Mouse (Mus musculus) hindbrain, postnatal 0 days (tissue): ENCODE data around the gene Gm20721. TPM values are rescaled to one million over a fixed set of nuclear protein-coding genes. Genes with fewer than 3 reads are reported as not detected.

ENCODE experiments used
- ATAC-seq: fragments of 200-750 bp; cut with Nextera tagmentation; 2 replicates; pipeline ENCODE4 v1.8.0; 2017; ENCODE audit warnings: mild to moderate bottlenecking, moderate TSS enrichment, moderate library complexity
- DNase-seq: peaks from one replicate; pipeline ENCODE4 v3.0.0-alpha.2; 2015; ENCODE audit warnings: low spot score
- H3K27ac ChIP-seq: fragments of 300-500 bp; sonication (generic); 2 replicates; pipeline ENCODE4 v1.5.1; 2014; ENCODE audit warnings: mild to moderate bottlenecking
- H3K27me3 ChIP-seq: fragments of 300-500 bp; sonication (generic); 2 replicates; pipeline ENCODE4 v1.6.1; 2014; ENCODE audit warnings: low read length, mixed read lengths; ENCODE audit not compliant: insufficient read depth
- H3K36me3 ChIP-seq: fragments of 300-500 bp; sonication (generic); 2 replicates; pipeline ENCODE4 v1.6.1; 2014; ENCODE audit warnings: low read length, mixed read lengths; ENCODE audit not compliant: insufficient read depth
- H3K4me1 ChIP-seq: fragments of 300-500 bp; sonication (generic); 2 replicates; pipeline ENCODE4 v1.6.1; 2014; ENCODE audit warnings: antibody characterized with exemption, low read length, mixed read lengths; ENCODE audit not compliant: insufficient read depth
- H3K4me2 ChIP-seq: fragments of 300-500 bp; sonication (generic); 2 replicates; pipeline ENCODE4 v1.6.1; 2014; ENCODE audit warnings: low read depth, mild to moderate bottlenecking, low read length, moderate library complexity, mixed read lengths
- H3K4me3 ChIP-seq: fragments of 300-500 bp; sonication (generic); 2 replicates; pipeline ENCODE4 v1.5.1; 2014; ENCODE audit warnings: low read length
- H3K9ac ChIP-seq: fragments of 300-500 bp; sonication (generic); replicated peaks from 2 replicates; pipeline ENCODE4 v1.6.1; 2014; ENCODE audit warnings: mild to moderate bottlenecking, low read length, moderate library complexity, mixed read lengths
- H3K9me3 ChIP-seq: fragments of 300-500 bp; sonication (generic); 2 replicates; pipeline ENCODE4 v1.6.1; 2016; ENCODE audit warnings: low read length, mixed read lengths
- CTCF ChIP-seq: IDR thresholded peaks from 2 replicates; pipeline ENCODE4 v1.5.1; 2016; ENCODE audit warnings: antibody characterized with exemption, control low read depth, low read depth
- WGBS: fragments of 180-500 bp; shearing (Covaris S2); extraction: QIAGEN DNeasy Blood & Tissue Kit; methylation state at CpG from one replicate; pipeline ENCODE4 v1.1.7; 2014; 5-methylcytosine and 5-hydroxymethylcytosine counted together
- polyA plus RNA-seq: library from polyadenylated mRNA; unstranded; fragments of >200 nt; fragmentation: Nextera tagmentation; extraction: Ambion mirVana; gene quantifications from 2 replicates; pipeline ENCODE4 v1.2.1, GENCODE M21; 2015
- total RNA-seq: library from RNA; depleted of rRNA; stranded (reverse); fragments of >200 nt; gene quantifications from 2 replicates; pipeline ENCODE4 v1.2.3, GENCODE M21; 2014

Gene Gm20721
- total and polyA plus RNA-seq, 2 experiments from 2014 or later: 13.4 TPM; not detected in 1

DNA sequence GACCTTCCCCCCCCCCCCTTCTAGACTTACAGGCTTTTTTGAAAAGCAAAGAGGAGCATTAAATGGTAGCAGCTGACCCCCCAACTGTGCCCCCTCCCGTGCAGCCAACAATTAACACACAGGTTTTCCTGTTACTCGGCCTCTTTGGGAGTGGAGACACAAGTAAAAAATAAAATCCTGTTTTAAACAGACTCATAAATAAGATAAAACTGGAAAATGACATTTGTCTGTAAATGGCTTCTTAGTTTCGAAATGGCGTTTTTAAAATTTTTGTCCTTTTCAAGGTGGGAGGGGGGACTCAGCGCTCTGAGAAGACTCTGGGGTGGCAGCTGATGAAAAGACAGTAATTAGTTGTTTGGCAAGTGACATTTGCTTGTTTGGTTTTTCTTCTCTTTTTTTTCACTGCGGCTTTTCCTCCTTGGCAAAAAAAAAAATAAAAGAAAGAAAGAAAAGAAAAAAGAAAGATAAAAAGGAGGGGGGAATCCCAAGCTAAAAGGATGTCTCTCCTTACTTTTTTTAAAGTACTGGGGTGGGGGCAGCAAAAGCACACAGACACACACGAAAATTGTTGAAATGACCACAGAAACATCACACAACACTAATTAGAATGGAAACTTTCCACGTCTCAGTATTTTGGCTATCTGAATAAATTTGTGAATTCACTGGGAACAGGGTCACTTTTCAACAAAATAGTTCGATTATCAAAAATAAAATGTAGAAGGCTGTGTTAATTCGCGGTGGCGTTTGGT, 15.1 kb downstream of the Gm20721 start:
- H3K27ac ChIP-seq: peak overlapping the region; percentile 100
- ATAC-seq: no peak
- no peak for TF ChIP-seq CTCF
- H3K27me3 ChIP-seq: no peaks in the 10 kb centered on the region
- DNase-seq: peak; percentile 37
- H3K36me3 ChIP-seq: no peaks in the 10 kb centered on the region
- H3K9me3 ChIP-seq: no peaks in the 10 kb centered on the region
- H3K4me3 ChIP-seq: peak overlapping the region; percentile 93
- WGBS: 10% methylated on average over 12 of the region's 12 CpGs
- peak overlapping the region; percentile 69 for H3K4me2 ChIP-seq
- H3K9ac ChIP-seq: peak overlapping the region; percentile 100
- H3K4me1 ChIP-seq: peaks cover 17% of the 10 kb centered on the region

DNA sequence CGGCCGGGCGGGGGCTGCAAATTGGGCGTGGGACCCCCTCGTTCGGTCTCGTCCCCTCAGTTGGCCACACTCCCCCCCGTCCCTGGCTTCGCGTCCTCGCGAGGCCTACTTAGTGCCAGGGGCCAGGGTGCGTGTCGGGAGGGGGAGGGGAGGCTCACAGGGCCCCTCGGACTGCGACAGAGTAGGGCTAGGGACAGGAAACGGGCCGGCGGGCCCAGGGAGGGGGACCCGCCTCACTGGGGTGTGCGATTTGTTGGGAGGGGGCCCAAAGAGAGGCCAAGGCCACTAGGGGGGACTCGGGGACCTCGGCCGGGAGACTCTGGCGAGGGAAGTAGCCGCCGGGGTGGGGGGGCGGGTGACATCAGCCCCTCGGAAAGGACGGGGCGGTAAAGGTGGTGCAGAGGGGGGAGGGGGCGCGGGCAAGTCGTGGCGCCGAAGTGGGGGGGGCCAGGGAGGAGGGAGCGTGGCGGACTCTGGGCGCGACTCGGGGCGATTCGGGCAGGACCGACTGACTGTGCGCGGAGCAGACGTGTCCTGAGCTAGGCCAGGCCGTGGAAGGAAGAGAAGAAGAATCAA, 15.8 kb downstream of the Gm20721 start:
- DNase-seq (peak; percentile 75), ATAC-seq (peak; percentile 65)
- no peaks in the 10 kb centered on the region for H3K36me3 ChIP-seq
- no peaks in the 10 kb centered on the region for H3K27me3 ChIP-seq
- H3K4me3 ChIP-seq: peak overlapping the region; percentile 93
- TF ChIP-seq CTCF: 0 out of 2 replicates have a peak, but pooled peaks have one; percentile 22
- peak overlapping the region; percentile 100 for H3K27ac ChIP-seq
- no peaks in the 10 kb centered on the region for H3K9me3 ChIP-seq
- H3K4me2 ChIP-seq: peak overlapping the region; percentile 69
- peaks cover 17% of the 10 kb centered on the region for H3K4me1 ChIP-seq
- 3% methylated on average over 42 of the region's 48 CpGs for WGBS
- H3K9ac ChIP-seq: peak overlapping the region; percentile 100

DNA sequence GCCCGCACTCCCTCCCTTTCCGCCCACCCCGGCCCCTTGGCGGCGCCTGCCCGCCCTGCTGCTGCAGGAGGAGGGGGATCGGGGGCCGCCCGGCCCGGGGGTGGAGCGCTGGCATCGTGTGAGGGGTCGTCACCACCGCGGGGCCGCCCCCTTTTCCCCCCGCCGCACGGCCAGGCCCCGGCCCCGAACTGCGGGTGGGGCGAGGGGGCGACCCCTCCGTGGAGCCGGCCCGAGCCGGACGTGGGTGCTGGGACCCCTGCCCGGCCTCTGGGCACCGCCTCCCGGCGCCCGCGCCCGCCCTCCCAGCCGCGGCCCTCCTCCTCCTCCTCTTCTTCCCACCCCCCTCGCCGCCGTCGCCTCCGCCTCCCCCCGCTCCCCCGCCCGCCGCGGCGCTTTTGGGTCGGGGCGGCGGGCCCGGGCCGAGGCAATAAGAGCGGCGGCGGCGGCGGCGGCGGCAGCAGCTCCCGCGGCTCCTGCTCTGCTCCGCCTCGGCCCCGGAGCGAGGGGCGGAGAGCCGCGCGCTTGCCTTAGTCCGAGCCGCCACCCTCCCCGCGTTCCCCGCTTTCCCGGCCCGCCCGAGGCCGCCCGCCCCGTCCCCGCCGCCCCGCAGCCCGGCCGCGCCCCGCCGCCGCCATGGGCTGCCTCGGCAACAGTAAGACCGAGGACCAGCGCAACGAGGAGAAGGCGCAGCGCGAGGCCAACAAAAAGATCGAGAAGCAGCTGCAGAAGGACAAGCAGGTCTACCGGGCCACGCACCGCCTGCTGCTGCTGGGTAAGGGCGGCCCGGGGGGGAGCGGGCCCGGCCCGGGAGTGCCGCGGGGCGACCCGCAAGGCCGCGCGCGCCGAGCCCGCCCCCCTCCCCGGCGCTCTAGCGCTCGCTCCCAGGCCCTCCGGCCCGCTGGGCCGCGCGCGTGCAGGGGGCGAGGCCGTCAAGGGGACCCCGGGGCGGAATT, 16.6 kb downstream of the Gm20721 start:
- no peaks in the 10 kb centered on the region for H3K27me3 ChIP-seq
- peaks cover 17% of the 10 kb centered on the region for H3K4me1 ChIP-seq
- peak overlapping the region; percentile 93 for H3K4me3 ChIP-seq
- WGBS: 0% methylated on average over 48 of the region's 131 CpGs
- TF ChIP-seq CTCF: no peak
- H3K36me3 ChIP-seq: no peaks in the 10 kb centered on the region
- peak overlapping the region; percentile 69 for H3K4me2 ChIP-seq
- H3K9ac ChIP-seq: peak overlapping the region; percentile 100
- ATAC-seq (peak; percentile 88), DNase-seq (peak; percentile 93)
- peak overlapping the region; percentile 100 for H3K27ac ChIP-seq
- no peaks in the 10 kb centered on the region for H3K9me3 ChIP-seq

DNA sequence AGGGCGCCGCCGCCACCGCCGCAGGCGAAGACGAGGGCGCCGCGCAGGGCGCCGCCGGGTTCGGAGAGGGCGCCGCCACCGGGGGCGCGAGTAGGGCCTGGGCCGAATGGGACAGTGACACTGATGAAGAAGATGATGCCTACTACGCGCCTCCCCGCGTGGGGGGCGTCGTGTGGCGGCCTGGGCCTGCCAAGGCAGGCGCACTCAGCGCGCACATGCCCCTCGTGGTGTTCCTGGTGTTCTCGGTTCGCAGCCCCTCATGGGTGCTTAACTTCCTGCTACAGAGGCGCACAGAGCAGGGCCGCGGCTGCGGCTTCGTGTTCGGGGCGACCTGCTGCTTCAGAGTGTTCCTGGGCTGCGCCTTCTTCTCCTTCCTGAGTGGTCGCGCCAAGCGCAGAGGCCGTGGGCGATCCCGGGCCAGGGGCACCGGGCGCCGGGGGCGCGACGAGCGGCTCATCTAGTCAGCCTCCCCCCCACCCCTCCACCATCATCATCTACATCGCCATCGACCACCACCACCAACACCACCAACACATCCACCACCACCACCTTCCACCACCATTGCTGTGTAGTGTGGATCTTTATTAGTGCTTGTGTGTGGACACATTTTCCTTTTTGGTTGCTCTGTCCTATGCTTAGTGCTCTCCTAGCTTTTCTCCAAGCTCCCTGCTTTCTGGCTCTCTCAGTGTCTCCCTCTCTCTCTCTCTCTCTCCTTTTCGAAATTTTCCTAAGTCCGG, 17.4 kb downstream of the Gm20721 start:
- Histone ChIP-seq H3K4me2 (peak overlapping the region; percentile 69), H3K27ac (peak overlapping the region; percentile 100), H3K9ac (peak overlapping the region; percentile 100), H3K27me3 (no peaks in the 10 kb centered on the region), H3K4me3 (peak overlapping the region; percentile 93), H3K4me1 (peaks cover 13% of the 10 kb centered on the region), H3K9me3 (no peaks in the 10 kb centered on the region), H3K36me3 (no peaks in the 10 kb centered on the region)
- ATAC-seq (0 out of 2 replicates have a peak, but pooled peaks have one; percentile 0), DNase-seq (peak; percentile 32)
- TF ChIP-seq CTCF: peak; percentile 40; the same call in 1 of the 2 replicates
- whole genome bisulfite sequencing: 36% methylated on average over 38 of the region's 58 CpGs

DNA sequence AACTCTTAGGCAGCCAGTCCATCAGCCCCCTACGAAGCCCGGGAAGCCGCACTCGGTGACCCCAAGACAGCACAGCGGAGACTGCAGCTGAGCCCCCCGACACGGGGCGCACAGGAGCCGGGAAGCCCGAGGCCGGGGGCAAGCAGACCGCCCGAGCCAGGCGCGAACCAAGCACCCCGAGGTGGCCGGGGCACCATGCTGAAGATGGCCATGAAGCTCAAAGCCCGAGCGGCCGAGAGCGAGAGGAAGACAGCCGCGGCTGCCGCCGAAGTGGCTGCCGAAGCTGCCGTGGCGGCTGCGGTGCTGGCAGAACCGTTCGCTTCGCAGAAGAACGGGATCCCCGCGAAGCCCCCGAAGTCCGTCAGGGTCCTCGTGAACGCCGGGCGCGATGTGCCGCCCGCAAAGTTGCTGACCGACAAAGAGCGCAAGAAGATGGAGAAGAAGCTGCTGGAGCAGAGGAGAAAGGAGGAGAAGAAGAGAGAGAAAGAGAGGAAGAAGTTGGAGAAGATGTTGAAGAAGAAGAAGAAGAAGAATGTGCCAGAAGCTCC, 18.1 kb downstream of the Gm20721 start:
- Histone ChIP-seq H3K9ac (peak overlapping the region; percentile 100), H3K4me3 (peak overlapping the region; percentile 93), H3K36me3 (no peaks in the 10 kb centered on the region), H3K9me3 (no peaks in the 10 kb centered on the region), H3K4me1 (peaks cover 11% of the 10 kb centered on the region), H3K27ac (peak overlapping the region; percentile 100; the same call in 1 of the 2 replicates), H3K27me3 (no peaks in the 10 kb centered on the region), H3K4me2 (peak overlapping the region; percentile 69)
- DNase-seq (no peak), ATAC-seq (no peak)
- no peak for TF ChIP-seq CTCF
- WGBS: 58% methylated on average over 46 of the region's 46 CpGs
